Mouse (Mus musculus): ENCODE results near the gene Lzts3. TPM values are rescaled to one million over a fixed set of nuclear protein-coding genes. Genes with fewer than 3 reads are reported as not detected.

Gene Lzts3
- polyA plus RNA-seq, 1 experiment from 2014 or later = 3.4 TPM

GRCm38 (mm10) chr2:130642197-130642660 lies 374 bp downstream of the Lzts3 start:
- under 1% methylated on average over 27 of the region's 27 CpGs for WGBS
- Histone ChIP-seq H3K27ac (replicated peaks; ENCODE audit: low read depth, low read length) (peak overlapping the region; percentile 74), H3K4me1 (ENCODE audit: control insufficient read depth, insufficient read depth, low read length) (peaks cover 6% of the 10 kb centered on the region; the same call in 1 of the 2 replicates), H3K4me3 (replicated peaks; ENCODE audit: low read depth, low read length) (peak overlapping the region; percentile 74), H3K27me3 (ENCODE audit: control insufficient read depth, insufficient read depth, low read length) (peaks cover 17% of the 10 kb centered on the region; the same call in 1 of the 2 replicates), H3K4me2 (ENCODE audit: low read length) (peak overlapping the region; percentile 87), H3K9me3 (ENCODE audit: control insufficient read depth, low read length) (no peaks in the 10 kb centered on the region), H3K36me3 (ENCODE audit: control insufficient read depth, insufficient read depth, low read length) (no peaks in the 10 kb centered on the region), H3K9ac (replicated peaks; ENCODE audit: low read length) (peak overlapping the region; percentile 81)
- DNase-seq (peak; percentile 73), ATAC-seq (ENCODE audit: low FRiP score, low TSS enrichment) (peak; percentile 79)

- no peak overlapping the region for H3K27ac ChIP-seq (replicated peaks; ENCODE audit: low read depth, low read length)
- 72% methylated on average over 6 of the region's 6 CpGs for WGBS
These were observed 1.1 kb downstream of the Lzts3 start for GRCm38 (mm10) chr2:130641351-130642025.

GRCm38 (mm10) chr2:130639276-130639675 lies 3.3 kb downstream of the Lzts3 start:
- ATAC-seq (ENCODE audit: low FRiP score, low TSS enrichment) (no peak), DNase-seq (no peak)
- Histone ChIP-seq H3K27ac (replicated peaks; ENCODE audit: low read depth, low read length) (no peak overlapping the region), H3K9me3 (ENCODE audit: control insufficient read depth, low read length) (no peaks in the 10 kb centered on the region), H3K9ac (replicated peaks; ENCODE audit: low read length) (no peak overlapping the region), H3K4me2 (ENCODE audit: low read length) (no peak overlapping the region), H3K36me3 (ENCODE audit: control insufficient read depth, insufficient read depth, low read length) (peaks cover 9% of the 10 kb centered on the region; the same call in 1 of the 2 replicates), H3K4me3 (replicated peaks; ENCODE audit: low read depth, low read length) (no peak overlapping the region), H3K4me1 (ENCODE audit: control insufficient read depth, insufficient read depth, low read length) (peaks cover 10% of the 10 kb centered on the region; the same call in 1 of the 2 replicates), H3K27me3 (ENCODE audit: control insufficient read depth, insufficient read depth, low read length) (peaks cover 47% of the 10 kb centered on the region)
- 78% methylated on average over 6 of the region's 6 CpGs for WGBS

More at GRCm38 (mm10) chr2:130641351-130642025, 1.1 kb downstream of the Lzts3 start:
- Histone ChIP-seq H3K4me2 (ENCODE audit: low read length) (peak overlapping the region; percentile 87), H3K27me3 (ENCODE audit: control insufficient read depth, insufficient read depth, low read length) (peaks cover 25% of the 10 kb centered on the region), H3K9me3 (ENCODE audit: control insufficient read depth, low read length) (no peaks in the 10 kb centered on the region), H3K36me3 (ENCODE audit: control insufficient read depth, insufficient read depth, low read length) (peaks cover under 1% of the 10 kb centered on the region; the same call in 1 of the 2 replicates), H3K4me1 (ENCODE audit: control insufficient read depth, insufficient read depth, low read length) (peaks cover 6% of the 10 kb centered on the region; the same call in 1 of the 2 replicates), H3K4me3 (replicated peaks; ENCODE audit: low read depth, low read length) (peak overlapping the region; percentile 74), H3K9ac (replicated peaks; ENCODE audit: low read length) (peak overlapping the region; percentile 81)
- DNase-seq (no peak), ATAC-seq (ENCODE audit: low FRiP score, low TSS enrichment) (no peak)

GRCm38 (mm10) chr2:130638101-130638611 lies 4.4 kb downstream of the Lzts3 start:
- H3K27me3 ChIP-seq (ENCODE audit: control insufficient read depth, insufficient read depth, low read length) = peaks cover 55% of the 10 kb centered on the region
- no peaks in the 10 kb centered on the region for H3K9me3 ChIP-seq (ENCODE audit: control insufficient read depth, low read length)
- 37% methylated on average over 16 of the region's 16 CpGs for WGBS
- peaks cover 11% of the 10 kb centered on the region; the same call in 1 of the 2 replicates for H3K4me1 ChIP-seq (ENCODE audit: control insufficient read depth, insufficient read depth, low read length)
- ATAC-seq (ENCODE audit: low FRiP score, low TSS enrichment) = no peak
- no peak for DNase-seq
- no peak overlapping the region for H3K4me3 ChIP-seq (replicated peaks; ENCODE audit: low read depth, low read length)
- H3K4me2 ChIP-seq (ENCODE audit: low read length) = no peak overlapping the region
- no peak overlapping the region for H3K9ac ChIP-seq (replicated peaks; ENCODE audit: low read length)
- no peak overlapping the region for H3K27ac ChIP-seq (replicated peaks; ENCODE audit: low read depth, low read length)
- H3K36me3 ChIP-seq (ENCODE audit: control insufficient read depth, insufficient read depth, low read length) = peaks cover 9% of the 10 kb centered on the region; the same call in 1 of the 2 replicates

GRCm38 (mm10) chr2:130635847-130636246 lies 6.8 kb downstream of the Lzts3 start:
- Histone ChIP-seq H3K9ac (replicated peaks; ENCODE audit: low read length) (no peak overlapping the region), H3K36me3 (ENCODE audit: control insufficient read depth, insufficient read depth, low read length) (peaks cover 9% of the 10 kb centered on the region; the same call in 1 of the 2 replicates), H3K27me3 (ENCODE audit: control insufficient read depth, insufficient read depth, low read length) (peaks cover 55% of the 10 kb centered on the region), H3K27ac (replicated peaks; ENCODE audit: low read depth, low read length) (no peak overlapping the region), H3K4me1 (ENCODE audit: control insufficient read depth, insufficient read depth, low read length) (peaks cover 5% of the 10 kb centered on the region; the same call in 1 of the 2 replicates), H3K4me2 (ENCODE audit: low read length) (peak overlapping the region; percentile 50; the same call in 1 of the 2 replicates), H3K4me3 (replicated peaks; ENCODE audit: low read depth, low read length) (no peak overlapping the region), H3K9me3 (ENCODE audit: control insufficient read depth, low read length) (no peaks in the 10 kb centered on the region)
- DNase-seq (peak; percentile 8), ATAC-seq (ENCODE audit: low FRiP score, low TSS enrichment) (no peak)
- 20% methylated on average over 21 of the region's 21 CpGs for WGBS

- H3K4me1 ChIP-seq (ENCODE audit: control insufficient read depth, insufficient read depth, low read length) = peaks cover 5% of the 10 kb centered on the region; the same call in 1 of the 2 replicates
- peak overlapping the region; percentile 50 for H3K4me2 ChIP-seq (ENCODE audit: low read length)
- WGBS = 4% methylated on average over 38 of the region's 38 CpGs
- DNase-seq = peak; percentile 44
- H3K9ac ChIP-seq (replicated peaks; ENCODE audit: low read length) = peak overlapping the region; percentile 43; the same call in 1 of the 2 replicates
- H3K4me3 ChIP-seq (replicated peaks; ENCODE audit: low read depth, low read length) = peak overlapping the region; percentile 20
- ATAC-seq (ENCODE audit: low FRiP score, low TSS enrichment) = peak; percentile 31; the same call in 1 of the 2 replicates
- H3K9me3 ChIP-seq (ENCODE audit: control insufficient read depth, low read length) = no peaks in the 10 kb centered on the region
- H3K27me3 ChIP-seq (ENCODE audit: control insufficient read depth, insufficient read depth, low read length) = peaks cover 50% of the 10 kb centered on the region
- no peak overlapping the region for H3K27ac ChIP-seq (replicated peaks; ENCODE audit: low read depth, low read length)
- H3K36me3 ChIP-seq (ENCODE audit: control insufficient read depth, insufficient read depth, low read length) = peaks cover 9% of the 10 kb centered on the region; the same call in 1 of the 2 replicates
These were observed 7.7 kb downstream of the Lzts3 start for GRCm38 (mm10) chr2:130634739-130635411.

GRCm38 (mm10) chr2:130634006-130634738 lies 8.4 kb downstream of the Lzts3 start:
- DNase-seq (no peak), ATAC-seq (ENCODE audit: low FRiP score, low TSS enrichment) (no peak)
- 12% methylated on average over 14 of the region's 14 CpGs for WGBS
- H3K9me3 ChIP-seq (ENCODE audit: control insufficient read depth, low read length) = no peaks in the 10 kb centered on the region
- H3K4me2 ChIP-seq (ENCODE audit: low read length) = peak overlapping the region; percentile 50
- H3K27ac ChIP-seq (replicated peaks; ENCODE audit: low read depth, low read length) = no peak overlapping the region
- H3K9ac ChIP-seq (replicated peaks; ENCODE audit: low read length) = peak overlapping the region; percentile 43; the same call in 1 of the 2 replicates
- peaks cover 50% of the 10 kb centered on the region for H3K27me3 ChIP-seq (ENCODE audit: control insufficient read depth, insufficient read depth, low read length)
- H3K36me3 ChIP-seq (ENCODE audit: control insufficient read depth, insufficient read depth, low read length) = peaks cover 9% of the 10 kb centered on the region; the same call in 1 of the 2 replicates
- peaks cover 6% of the 10 kb centered on the region; the same call in 1 of the 2 replicates for H3K4me1 ChIP-seq (ENCODE audit: control insufficient read depth, insufficient read depth, low read length)
- H3K4me3 ChIP-seq (replicated peaks; ENCODE audit: low read depth, low read length) = no peak overlapping the region
